Mouse (Mus musculus): ENCODE measurements around the gene Clec4d. TPM values are rescaled to one million over a fixed set of nuclear protein-coding genes. Genes with fewer than 3 reads are reported as not detected.
"Not testable (repeated sequence)": the region's sequence is repeated elsewhere in the genome, so short reads cannot be mapped to it uniquely, and the experiment has no call there.

Clec4d gene
- 0.49 and 0.53 TPM in 2 replicates for polyA plus RNA-seq (2012; rRNA removed)

- DNase-seq (ENCODE audit: low read depth) = no peak
Measured at GRCm38 (mm10) chr6:123261555-123262161, at the start of gene Clec4d. Gene Clec4d, plus strand, starts transcription at chr6:123262111.

GRCm38 (mm10) chr6:123227519-123228166 lies 34.3 kb upstream of the Clec4d start:
- no peak for DNase-seq (ENCODE audit: low read depth)

- DNase-seq (ENCODE audit: low read depth) = no peak
Measured at GRCm38 (mm10) chr6:123229644-123230043, 32.3 kb upstream of the Clec4d start, which contains the start of gene Clec4n. Gene Clec4n, plus strand, starts transcription at chr6:123229843.

GRCm38 (mm10) chr6:123231149-123231548 lies 30.8 kb upstream of the Clec4d start:
- DNase-seq (ENCODE audit: low read depth) = no peak

GRCm38 (mm10) chr6:123237582-123237981 lies 24.3 kb upstream of the Clec4d start:
- no peak for DNase-seq (ENCODE audit: low read depth)

- no peak for DNase-seq (ENCODE audit: low read depth)
Measured at GRCm38 (mm10) chr6:123244201-123244600, 17.7 kb upstream of the Clec4d start.

GRCm38 (mm10) chr6:123248862-123249261 lies 13.0 kb upstream of the Clec4d start:
- DNase-seq (ENCODE audit: low read depth) = not testable (repeated sequence)

- no peak for DNase-seq (ENCODE audit: low read depth)
Measured at GRCm38 (mm10) chr6:123252735-123253134, 9.2 kb upstream of the Clec4d start.

- DNase-seq (ENCODE audit: low read depth) = no peak
Measured at GRCm38 (mm10) chr6:123258946-123259345, 3.0 kb upstream of the Clec4d start.

GRCm38 (mm10) chr6:123259889-123260603 lies 1.9 kb upstream of the Clec4d start:
- DNase-seq (ENCODE audit: low read depth) = no peak

- DNase-seq (ENCODE audit: low read depth) = no peak
Measured at GRCm38 (mm10) chr6:123260868-123261267, 1.0 kb upstream of the Clec4d start.

- no peak for DNase-seq (ENCODE audit: low read depth)
Measured at GRCm38 (mm10) chr6:123264194-123264593, 2.3 kb downstream of the Clec4d start.

- no peak for DNase-seq (ENCODE audit: low read depth)
Measured at GRCm38 (mm10) chr6:123265809-123266208, 3.9 kb downstream of the Clec4d start.

- DNase-seq (ENCODE audit: low read depth) = no peak
Measured at GRCm38 (mm10) chr6:123266945-123267344, 5.0 kb downstream of the Clec4d start.

- no peak for DNase-seq (ENCODE audit: low read depth)
Measured at GRCm38 (mm10) chr6:123279443-123279842, 17.5 kb downstream of the Clec4d start.

- no peak for DNase-seq (ENCODE audit: low read depth)
Measured at GRCm38 (mm10) chr6:123286311-123286710, 24.4 kb downstream of the Clec4d start.

GRCm38 (mm10) chr6:123288931-123289330 lies 27.0 kb downstream of the Clec4d start:
- DNase-seq (ENCODE audit: low read depth) = no peak

GRCm38 (mm10) chr6:123289753-123290152 lies 27.8 kb downstream of the Clec4d start, which contains the start of gene Clec4e:
Gene Clec4e, minus strand, starts transcription at chr6:123289870.
- DNase-seq (ENCODE audit: low read depth) = no peak

GRCm38 (mm10) chr6:123292751-123293400 lies 31.0 kb downstream of the Clec4d start:
- DNase-seq (ENCODE audit: low read depth) = no peak

GRCm38 (mm10) chr6:123293509-123293908 lies 31.6 kb downstream of the Clec4d start:
- DNase-seq (ENCODE audit: low read depth) = not testable (repeated sequence)

- no peak for DNase-seq (ENCODE audit: low read depth)
Measured at GRCm38 (mm10) chr6:123296687-123297086, 34.8 kb downstream of the Clec4d start.

GRCm38 (mm10) chr6:123306315-123306714 lies 44.4 kb downstream of the Clec4d start:
- DNase-seq (ENCODE audit: low read depth) = not testable (repeated sequence)
